Mouse (Mus musculus): ENCODE measurements around the gene Amt.

- TF ChIP-seq CTCF (conservative IDR thresholded peaks at IDR 0.05; ENCODE audit: low read length) (no peak), POU5F1 (IDR thresholded peaks at IDR 0.05; ENCODE audit: borderline replicate concordance, low read length) (no peak), NANOG (IDR thresholded peaks at IDR 0.05; ENCODE audit: borderline replicate concordance, low read length) (no peak)
These were observed 16.4 kb upstream of the Amt start for GRCm38 (mm10) chr9:108280071-108280828.
